Mouse (Mus musculus): ENCODE data around the gene Slc37a1. TPM values are rescaled to one million over a fixed set of nuclear protein-coding genes. Genes with fewer than 3 reads are reported as not detected.
"Not testable (repeated sequence)": the region's sequence is repeated elsewhere in the genome, so short reads cannot be mapped to it uniquely, and the experiment has no call there.

Gene Slc37a1
- total RNA-seq, 2 experiments from 2014 or later = 7.0 to 9.8 TPM

DNA sequence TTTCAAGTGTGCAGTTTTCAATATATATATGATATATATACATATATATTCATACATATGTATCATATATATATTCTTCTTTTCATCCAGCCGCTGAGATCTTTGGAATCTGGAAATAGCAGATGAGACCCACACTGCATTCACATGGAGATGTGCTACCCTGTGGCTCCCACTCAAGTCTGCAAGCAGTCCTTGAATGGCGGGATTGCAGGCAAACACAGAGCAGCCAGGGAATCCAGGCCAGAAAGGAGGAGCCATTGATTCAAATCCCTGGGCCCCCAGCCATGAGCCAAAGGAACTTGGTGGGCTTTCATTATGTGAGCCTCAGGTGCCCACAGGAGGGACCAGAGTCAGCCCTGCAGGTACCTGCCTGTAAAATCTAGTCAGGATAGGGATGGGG is 66.7 kb downstream of the Slc37a1 start:
- DNase-seq = no peak

DNA sequence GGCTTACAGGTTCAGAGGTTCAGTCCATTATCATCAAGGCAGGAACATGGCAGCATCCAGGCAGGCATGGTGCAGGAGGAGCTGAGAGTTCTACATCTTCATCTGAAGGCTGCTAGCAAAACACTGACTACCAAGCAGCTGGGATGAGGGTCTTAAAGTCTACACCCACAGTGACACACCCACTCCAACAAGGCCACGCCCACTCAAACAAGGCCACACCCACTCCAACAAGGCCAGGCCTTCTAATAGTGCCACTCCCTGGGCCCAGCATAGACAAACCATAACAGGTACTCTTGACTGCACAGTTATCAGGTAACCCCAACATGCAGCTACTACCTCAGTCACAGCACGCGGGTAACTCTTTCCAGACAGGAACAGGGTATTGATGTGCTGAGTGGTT is 68.1 kb downstream of the Slc37a1 start:
- not testable (repeated sequence) for DNase-seq

- no peak for DNase-seq
Measured at GRCm38 (mm10) chr17:31355792-31356502, 69.4 kb downstream of the Slc37a1 start.

- no peak for DNase-seq
Measured at GRCm38 (mm10) chr17:31360582-31360981, 74.0 kb downstream of the Slc37a1 start.

DNA sequence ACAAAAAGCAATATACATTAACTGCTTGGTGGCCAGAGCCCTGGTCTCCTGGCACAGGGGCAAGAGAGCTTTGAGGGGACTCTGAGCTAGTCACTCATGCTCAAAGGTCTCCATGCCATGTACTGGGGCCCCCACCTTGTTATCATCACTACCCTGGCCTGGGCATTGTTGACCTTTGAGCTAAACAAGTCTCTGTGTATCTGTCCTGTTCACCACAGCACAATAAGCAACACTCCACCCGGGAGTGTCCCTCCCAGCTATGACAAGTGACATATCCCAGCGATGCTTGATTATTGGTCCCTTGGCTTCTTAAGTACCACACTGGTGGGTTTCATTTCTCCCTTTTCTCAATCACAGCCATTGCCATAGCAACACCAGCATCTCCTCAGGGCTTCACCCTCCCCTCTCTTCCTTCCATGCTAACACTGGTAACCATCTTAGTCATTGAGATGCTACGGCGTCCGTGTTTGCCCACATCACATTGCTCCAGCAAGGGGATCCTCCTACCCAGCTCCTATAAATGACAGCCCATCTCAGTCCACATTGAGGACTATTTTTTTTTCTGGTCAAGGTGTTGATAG is 79.1 kb downstream of the Slc37a1 start:
- no peak for DNase-seq

GRCm38 (mm10) chr17:31370221-31370620 is 83.6 kb downstream of the Slc37a1 start:
- DNase-seq = no peak

- DNase-seq = no peak
Measured at GRCm38 (mm10) chr17:31370931-31371330, 84.3 kb downstream of the Slc37a1 start.

- DNase-seq = peak; percentile 40 to 75
Measured at GRCm38 (mm10) chr17:31377961-31378360, 91.4 kb downstream of the Slc37a1 start.

GRCm38 (mm10) chr17:31378361-31378761 is 91.8 kb downstream of the Slc37a1 start:
- no peak for DNase-seq

GRCm38 (mm10) chr17:31379086-31379485 is 92.5 kb downstream of the Slc37a1 start:
- no peak for DNase-seq

GRCm38 (mm10) chr17:31379863-31380262 is 93.3 kb downstream of the Slc37a1 start:
- DNase-seq = no peak

DNA sequence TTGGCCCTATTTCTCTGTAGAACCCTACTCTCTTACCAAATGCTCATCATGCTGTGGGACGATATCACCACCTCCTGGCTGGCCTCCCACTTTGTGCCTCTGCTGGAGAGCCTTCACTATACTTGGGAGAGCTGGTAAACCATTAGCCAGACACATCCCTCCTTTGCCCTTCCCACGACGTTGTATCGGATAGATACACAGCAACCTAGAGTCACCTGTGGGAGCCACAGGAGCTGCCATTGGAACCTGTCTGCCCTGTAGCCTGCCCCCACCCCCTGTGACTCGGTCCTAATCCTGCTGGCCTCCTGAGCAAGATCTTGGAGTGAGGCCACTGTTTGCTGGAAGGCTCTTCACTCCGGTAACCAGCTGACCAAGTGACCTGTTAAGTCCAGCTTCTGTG is 96.7 kb downstream of the Slc37a1 start:
- DNase-seq = peak in 1 of 2 experiments; percentile 44

- no peak for DNase-seq
Measured at GRCm38 (mm10) chr17:31384968-31385627, 98.5 kb downstream of the Slc37a1 start.

GRCm38 (mm10) chr17:31385671-31386665 is 99.4 kb downstream of the Slc37a1 start, which contains the start of gene Pde9a:
Pde9a (plus strand) TSS chr17:31386210.
- peak; percentile 62 to 80 for DNase-seq

GRCm38 (mm10) chr17:31386766-31387275 is 100.2 kb downstream of the Slc37a1 start:
- DNase-seq = no peak

DNA sequence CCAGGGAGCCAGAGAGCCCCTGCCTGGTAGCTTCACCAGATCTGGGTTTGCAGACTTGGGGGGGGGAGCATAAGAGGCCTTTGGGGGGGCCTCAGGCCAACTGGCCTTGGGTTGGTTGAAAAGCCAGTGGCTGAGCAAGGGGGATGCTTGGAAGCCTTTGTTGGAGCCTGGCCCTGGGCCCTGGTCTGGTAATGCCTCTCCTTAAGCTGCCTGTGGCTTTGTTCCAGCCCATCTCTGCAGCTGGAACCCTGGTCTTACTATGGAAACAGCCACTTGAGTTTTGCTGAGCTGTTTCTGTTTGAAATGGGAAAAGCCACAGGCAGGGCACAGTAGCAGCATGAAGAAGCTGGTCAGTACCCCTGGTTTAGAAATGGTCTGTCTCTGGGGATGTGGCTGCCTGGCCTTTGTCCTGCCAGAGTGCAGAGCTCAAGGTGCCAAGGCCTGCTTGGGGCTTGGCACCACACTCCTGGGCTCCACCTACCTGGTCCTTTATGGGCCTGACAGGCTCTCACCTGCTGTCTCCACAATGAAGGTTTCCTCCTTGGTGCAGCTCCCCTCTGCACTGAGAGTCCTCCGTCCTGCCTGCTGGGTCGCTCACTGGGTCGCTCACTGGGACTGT is 102.9 kb downstream of the Slc37a1 start:
- DNase-seq = no peak

DNA sequence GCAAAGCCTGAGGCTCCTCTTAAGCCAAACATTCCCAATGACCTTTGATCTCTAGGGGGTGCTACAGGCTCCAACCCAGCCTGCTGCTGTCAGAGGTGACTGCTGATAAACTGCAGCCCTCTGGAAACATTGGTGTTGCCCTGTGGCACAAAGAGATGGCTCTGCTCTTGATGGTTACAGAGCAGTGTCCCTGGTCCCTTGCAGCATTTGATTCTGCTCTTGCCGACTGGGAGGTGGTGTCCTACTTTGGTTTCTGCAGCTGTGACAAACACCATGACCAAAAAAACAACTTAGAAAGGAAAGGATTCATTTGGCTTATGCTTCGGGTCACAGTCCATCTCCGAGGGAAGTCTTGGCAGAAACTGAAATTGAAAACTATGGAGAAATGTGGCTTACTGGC is 104.9 kb downstream of the Slc37a1 start:
- DNase-seq = no peak

- DNase-seq = no peak
Measured at GRCm38 (mm10) chr17:31392041-31392440, 105.4 kb downstream of the Slc37a1 start.

GRCm38 (mm10) chr17:31393811-31394210 is 107.2 kb downstream of the Slc37a1 start:
- DNase-seq = no peak

GRCm38 (mm10) chr17:31400294-31400693 is 113.7 kb downstream of the Slc37a1 start:
- DNase-seq = no peak

Measured in adrenal gland, postnatal 36 days (tissue).